Mouse (Mus musculus) right cerebral cortex, postnatal 10 days (tissue): Measurements from ENCODE around the gene Lmntd1.

Source experiments
- DNase-seq, 2 experiments: peaks; one replicate each; pipeline ENCODE4 v3.0.0; 2021; ENCODE audit warnings: low spot score in 2 of 2

The Lmntd1 gene

DNA sequence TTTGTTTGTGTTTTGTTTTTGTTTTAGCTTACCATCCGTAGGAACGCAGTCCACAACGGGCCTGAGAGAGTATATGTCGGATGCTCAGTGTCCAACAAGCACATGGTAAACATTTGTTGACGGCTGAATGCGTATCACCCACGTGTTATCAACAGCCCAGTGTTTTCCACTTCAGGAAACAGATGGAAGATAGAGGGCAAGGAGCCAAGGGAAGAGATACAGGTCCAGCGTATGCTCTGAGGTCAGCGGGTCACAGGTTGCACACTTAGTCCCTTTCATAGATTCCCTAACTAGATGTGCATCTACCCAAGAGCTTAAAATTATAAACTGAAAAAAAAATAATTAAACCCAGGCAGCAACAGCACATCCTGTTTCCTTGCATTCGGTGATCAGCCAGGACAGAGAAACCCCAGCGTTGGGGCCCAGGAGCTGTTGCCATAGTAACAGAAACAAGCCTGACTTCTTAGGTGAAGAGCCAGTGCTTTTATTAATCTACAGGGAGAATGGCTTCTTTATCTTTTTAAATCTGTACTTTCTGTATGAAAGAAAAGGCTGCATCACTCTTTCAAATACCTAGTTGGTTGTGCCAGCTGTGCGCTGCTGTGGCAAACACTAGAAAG is 128.0 kb downstream of the Lmntd1 start:
- no peak for DNase-seq

DNA sequence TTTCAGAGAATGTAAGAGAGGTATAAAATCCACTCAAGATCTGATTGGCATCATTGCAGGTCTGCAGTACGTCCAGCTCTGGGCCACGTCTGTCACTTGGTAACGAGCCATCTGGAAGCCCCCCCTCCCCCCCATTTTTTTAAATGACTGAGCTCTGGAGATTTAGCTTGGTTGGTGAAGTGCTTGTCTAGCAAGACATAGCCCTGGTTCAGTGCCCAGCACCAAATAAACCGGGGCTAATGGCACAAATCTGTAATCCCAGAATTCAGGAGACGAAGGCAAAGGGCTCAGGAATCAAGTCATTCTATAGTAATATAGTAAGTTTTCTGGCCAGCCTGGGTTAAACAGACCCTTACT is 130.8 kb downstream of the Lmntd1 start:
- DNase-seq: no peak

DNA sequence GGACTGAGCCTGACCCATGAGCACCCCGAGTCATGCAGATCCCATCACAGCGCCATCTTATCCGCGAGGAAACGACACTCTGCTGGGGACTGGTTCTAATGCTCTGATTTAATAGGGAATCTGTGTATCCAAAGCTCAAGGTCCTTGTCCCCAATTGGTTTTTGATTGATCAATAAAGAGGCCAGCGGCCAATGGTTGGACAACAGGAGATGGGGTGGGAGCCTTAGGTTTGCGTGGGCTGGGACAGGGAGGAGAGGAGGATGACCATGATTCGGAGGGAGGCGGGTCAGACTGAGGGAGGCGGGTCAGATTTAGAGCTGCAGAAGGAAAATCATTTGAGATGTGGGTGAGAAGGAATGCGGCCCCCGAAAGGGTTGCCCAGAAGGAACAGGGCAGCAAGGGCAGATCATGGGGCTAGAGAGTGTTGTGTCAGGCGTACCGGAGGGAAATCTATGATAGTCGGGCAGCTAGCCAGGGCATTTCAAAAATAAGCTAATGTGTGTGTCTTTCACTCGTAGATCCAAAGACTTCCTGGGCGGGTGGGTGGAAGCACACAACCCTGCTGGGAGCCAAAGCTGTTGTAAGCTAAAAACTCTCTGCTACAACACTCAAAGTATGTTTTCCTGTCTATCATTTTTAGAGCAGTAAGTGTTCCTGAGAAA is 131.3 kb downstream of the Lmntd1 start:
- DNase-seq: peak in 1 of 2 experiments; percentile 39

DNA sequence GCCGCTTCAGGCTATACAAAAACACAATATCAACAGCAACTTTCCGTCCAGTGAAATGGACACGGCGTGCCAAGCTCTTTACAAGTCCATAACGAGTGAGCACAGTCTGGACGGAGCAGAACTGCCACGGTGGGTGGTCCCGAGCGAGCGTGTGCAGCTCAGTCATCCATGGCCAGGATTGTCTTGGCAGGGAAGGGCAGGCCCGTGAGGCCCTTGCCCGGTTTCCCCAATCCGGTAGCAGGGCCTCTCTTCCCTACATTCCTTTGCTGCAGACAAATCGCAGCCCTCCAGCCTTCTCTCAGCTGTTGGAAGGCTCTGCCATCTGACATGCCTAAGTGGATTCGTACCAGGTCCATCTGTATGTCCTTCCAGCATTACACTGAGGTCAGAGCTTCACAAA is 132.2 kb downstream of the Lmntd1 start:
- peak; percentile 33 to 41 for DNase-seq

DNA sequence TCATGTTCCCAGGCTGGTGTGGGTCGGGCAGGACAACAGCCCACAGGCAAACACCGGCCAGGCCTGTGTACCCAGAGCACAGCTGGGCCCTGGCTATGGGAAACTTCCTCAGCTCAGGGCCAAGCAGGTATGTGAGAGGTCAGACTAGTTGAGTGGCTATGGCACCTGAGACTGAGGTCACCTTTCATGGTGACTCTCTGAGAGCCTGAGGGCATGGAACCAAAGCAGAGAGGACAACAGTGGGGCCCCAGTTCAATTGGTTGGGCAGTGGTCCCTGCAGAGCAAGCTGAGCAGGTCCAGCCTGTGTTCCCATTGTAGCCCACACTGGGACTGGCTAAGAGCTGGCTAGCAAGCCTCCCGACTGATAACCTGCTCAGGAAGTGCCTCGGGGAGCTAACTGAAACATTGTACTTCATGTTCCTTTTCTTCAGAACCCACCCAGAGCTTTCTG is 135.3 kb downstream of the Lmntd1 start:
- no peak for DNase-seq

DNA sequence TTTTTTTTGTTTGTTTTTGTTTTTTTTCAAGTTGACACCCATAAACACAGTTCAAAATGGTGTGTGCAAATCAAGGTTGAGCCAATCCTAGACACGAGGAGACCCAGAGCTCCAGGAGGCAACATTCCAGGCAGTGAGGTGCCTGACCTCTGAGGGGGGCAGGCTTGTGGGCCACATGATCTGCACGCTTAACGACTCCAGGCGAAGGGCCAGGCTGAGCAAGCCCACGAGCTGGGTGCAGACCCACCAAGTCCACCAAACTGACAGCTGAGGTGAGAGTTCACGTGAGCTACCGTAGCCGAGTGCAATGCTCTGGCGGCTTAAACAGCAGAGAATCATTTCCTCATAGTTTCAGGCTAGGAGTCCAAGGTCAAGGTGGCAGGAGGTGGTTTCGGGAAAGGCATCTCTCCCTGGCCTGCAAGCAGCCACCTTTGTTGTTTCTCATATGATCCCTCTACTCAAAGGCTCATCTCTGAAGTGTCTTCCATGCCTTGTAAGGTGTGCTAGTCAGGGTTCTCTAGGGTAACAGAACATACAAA is 136.7 kb downstream of the Lmntd1 start:
- no peak for DNase-seq

DNA sequence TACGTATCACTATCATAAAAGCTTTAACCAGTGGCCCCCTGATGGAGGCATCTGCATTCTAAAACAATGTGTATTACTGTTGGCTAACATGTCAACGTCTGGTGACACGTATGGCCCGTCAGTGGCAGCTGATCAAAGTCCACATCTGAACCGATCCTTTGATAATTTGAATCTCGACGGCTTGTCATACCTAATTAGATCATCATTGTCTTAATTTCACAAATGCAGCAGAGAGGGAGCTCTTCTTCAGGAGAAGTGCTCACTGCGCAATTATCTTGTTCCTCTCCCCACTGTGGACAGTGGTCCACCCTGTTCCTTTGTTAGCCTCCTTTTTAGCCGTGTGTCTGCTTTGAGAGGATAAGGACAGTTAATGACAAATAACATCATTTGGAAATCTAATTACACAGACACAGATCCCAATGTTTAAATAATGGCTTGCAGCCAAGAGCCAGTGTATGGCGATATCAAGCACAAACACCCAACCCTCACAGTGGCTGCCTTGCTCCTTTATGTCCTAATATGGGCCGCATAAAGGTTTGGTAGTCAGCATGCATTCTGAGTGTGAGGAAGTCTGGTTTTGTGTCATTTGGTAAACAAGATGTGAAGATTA is 142.4 kb downstream of the Lmntd1 start:
- no peak for DNase-seq

DNA sequence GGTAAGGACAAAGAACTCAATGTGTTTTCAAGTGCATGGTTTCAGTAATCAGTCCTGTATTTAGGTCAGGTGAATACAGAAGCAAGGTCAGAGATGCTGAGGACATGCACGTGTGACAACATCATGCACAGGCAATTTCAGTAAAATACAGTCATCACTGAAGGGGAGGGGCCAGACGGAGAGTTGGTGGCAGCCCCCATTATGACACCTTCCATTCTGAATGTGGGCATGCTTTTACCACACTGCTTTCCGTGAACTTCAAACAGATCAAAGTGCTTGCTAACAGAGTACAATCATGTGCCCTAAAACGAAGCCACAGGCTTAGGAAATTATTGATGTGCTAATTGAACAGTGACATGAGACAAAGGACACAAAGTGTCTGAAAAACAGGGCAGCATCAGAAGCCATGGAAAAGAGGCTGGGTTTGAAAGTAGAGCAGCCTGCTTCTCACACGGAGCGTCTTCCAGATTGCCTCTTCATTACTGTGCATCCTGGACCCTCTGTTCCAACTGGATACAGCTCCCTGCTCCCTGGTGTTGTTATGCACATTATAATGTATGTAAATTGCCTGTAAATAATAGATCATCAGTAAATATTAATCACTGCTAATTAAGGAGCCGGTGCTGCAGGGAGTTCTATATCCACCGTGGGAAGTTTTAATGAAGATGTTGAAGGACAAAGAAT is 144.7 kb downstream of the Lmntd1 start:
- DNase-seq: no peak

DNA sequence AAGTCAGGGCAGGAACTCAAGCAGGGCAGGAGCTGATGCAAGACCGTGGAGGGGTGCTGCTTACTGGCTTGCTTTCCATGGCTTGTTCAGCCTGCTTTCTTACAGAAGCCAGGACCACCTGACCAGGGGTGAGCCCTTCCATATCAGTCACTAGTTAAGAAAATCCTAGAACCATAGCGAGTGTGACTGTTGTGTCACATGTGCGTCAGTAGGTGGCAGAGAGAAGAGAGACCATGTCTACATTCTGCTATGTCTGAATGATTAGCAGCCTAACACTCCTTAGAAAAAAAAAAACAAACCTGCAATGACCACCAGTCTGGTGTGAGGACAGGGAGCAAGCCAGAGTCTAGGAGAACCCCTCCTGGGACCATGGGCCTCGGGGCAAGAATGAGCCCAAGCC is 150.1 kb downstream of the Lmntd1 start:
- no peak for DNase-seq

DNA sequence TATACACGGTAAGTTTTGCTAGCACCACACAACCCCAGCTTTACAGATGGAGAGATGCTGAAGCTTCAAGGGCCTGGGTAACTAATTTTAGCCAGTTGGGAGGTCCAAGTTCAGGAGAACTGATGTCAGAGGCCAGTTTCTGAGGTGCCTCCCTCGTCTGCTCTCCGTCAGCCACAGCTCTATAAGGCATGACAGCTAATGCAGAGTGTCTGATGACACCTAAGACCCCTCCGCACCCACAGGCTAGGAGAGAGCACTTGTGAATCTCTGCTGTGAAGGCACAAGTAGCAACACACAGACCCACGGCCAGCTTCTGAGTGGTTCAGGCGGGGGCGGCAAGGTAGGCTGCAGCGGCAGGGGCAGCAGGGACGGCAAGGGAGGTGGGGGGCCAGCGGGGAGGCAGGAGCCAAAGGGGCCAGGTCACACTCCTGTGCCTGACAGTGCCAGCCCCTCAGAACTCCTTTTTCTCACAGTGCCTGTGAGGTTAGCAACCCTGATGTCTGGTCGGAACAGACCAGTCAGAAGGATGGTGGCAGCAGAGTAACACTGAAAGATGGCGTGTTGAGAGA is 151.4 kb downstream of the Lmntd1 start:
- DNase-seq: no peak

DNA sequence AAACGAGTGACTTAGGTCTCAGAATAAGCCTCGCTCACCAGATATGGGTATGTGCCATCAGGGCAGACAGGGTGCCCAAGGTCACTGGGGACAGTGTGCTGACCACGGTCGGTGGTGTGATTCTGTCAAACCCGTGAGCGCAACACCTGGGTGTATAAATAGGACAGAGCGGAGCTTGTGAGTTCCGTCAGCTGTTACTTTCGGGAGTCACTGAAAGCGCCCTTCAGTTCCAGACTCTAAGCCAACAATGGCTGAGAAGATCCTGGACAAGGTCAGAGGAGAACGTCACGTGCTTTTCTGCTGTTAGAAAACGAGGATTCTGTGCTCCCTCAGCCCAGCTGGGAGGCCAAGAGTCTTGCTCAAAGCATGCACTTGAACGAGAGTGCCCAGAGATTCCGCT is 157.1 kb downstream of the Lmntd1 start:
- DNase-seq: no peak

DNA sequence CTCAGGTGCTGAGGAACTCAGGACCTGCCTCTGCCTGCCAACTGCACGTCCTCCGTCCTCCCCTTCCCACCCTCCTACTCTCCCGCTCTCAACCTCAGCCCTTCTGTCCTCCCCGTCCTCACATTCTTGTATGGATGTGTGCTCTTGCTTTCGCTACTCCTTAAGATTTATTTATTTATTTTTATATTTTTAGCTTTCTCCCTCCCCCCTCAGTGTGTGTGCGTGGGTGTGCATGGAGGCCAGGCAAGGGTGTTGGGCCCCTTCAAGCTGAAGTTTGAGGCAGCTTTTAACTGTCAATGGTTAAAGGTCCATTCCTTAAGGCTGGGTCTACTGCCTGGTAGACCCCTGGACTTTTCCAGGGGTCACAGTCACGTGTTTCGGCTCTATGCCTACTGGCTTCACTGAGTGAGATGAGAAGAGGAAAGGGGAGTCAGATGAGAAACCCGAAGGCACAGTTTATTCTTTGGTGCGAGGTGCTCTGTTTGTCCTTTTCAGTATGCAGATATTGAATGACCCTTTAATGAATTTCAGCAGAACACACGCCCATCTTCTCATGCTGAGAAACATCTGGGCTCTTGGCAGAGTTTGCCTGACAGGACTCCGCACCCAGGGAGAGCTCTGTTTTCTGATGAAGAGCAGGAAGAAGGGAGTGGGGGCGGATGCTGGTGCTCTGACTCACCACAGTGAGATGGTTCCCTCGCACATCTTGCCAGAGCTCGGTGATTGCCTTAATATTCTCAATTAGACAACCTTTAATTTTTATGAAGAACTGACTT is 163.3 kb downstream of the Lmntd1 start:
- DNase-seq: peak; percentile 35 to 40

DNA sequence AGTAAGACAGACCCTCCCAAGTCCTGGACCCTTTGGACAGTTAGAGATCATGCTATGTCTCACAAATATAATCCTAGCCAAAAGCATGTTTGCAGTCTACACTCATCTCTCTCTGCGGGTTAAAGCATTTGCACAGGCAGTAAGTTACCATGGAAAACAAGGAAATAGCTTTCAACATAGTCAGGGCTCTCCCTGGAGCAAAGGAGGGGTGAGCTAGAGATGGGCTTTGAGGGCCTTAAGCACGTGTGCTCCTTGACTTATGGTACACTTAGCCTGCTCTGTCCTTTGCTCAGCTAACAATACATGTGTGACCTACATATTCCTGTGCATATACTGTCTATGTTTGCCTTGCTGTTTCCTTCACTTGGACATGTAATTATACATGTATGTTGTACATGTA is 165.8 kb downstream of the Lmntd1 start:
- DNase-seq: no peak

DNA sequence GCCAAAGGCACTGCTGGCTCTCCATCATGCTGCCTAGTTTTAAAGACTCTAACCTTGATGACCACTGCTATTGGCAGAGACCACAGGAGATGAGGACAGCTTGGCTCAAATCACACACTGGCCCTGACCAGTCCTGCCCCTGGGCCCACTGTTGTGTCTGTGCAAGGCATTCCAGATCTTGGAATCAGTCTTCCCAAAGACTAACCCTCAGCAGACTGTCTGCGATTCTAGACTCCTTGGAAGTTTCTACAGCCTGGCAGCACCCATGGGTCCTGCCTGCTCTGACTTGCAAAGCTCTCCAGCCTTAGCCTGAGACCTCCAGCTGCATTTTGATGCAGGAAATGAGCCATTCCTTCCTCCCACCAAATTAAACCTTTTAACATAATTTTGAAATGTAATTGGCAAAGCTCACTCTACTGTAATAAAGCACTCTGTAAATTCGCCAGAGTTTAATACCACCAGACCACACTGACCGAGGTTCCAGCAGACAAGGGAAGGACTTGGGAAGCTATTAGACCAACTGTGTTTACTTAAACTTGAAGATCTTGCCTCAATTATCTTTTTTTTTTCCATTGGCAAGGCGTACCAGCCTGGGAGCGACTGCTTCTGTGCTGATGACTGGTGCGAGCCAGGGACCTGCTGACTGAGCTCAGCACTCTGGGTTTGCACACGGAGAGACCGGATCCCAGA is 168.2 kb downstream of the Lmntd1 start:
- no peak for DNase-seq

DNA sequence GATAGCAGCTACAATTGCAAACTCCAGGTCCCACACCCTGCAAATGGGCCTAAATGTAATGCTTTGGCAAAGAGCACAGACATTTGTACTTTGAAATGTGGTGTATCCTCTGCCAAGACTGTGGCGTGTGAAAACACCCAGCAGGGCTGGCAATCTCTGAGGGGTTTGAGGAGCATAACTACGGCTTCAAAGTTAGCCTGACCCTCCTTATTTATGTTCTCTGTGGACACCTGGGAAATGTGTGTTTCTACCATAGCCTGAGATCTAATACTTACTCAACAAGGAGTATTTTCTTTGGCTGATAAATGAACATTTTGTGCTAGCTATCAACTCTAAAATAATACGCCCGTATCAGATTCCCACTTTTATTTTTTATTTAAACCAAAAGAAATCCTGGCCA is 168.7 kb downstream of the Lmntd1 start:
- DNase-seq: no peak

DNA sequence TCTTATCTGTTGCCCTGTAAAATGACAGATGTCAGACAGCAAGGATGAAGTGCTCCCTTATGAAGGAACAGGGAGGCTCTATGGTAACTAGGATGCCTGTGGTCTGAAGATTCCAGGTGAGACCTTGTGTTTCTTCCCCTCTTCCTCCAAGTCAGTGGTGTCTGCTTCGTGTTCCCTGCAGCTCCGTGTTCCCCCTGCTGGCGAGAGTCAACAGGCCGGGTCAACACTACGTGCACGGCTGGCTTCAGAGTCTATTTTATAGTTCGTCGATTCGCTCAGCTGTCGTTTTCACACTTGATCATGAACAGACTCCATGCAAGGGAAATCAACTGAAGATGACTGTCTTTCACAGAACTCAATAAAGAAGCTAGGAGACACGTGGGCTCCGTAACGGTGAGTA is 171.3 kb downstream of the Lmntd1 start:
- DNase-seq: peak in 1 of 2 experiments; percentile 42

DNA sequence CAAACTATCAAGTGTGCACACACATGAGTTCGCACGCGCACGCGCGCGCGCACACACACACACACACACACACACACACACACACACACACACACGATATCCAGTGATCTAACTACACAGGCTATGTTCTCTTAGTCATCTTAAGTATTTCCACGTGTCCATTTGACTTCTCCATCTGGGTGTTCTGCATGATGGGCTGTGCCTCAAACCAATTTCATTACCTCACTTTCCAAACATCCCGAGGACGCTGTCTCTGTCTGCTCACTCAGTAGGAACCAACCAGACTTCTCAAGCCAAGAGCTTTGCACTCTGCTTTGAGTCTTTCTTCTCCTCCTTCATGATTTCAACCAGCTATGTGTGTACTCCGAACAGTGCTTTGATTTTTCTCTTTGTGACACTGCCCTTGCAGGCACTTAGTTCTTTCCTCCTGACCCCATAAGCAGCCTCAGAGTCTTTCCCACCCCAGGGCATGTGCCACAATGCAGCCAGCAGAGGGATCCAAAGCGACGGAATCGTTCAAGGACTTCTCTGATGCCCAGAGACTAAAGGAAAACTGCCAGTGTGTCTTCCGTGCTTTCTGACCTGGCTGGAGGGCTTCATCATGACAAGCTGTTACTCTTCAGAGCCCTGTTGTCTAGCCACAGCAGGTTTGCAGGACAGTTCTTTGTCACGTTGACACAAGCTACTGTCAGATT is 172.6 kb downstream of the Lmntd1 start:
- DNase-seq: peak in 1 of 2 experiments; percentile 49

DNA sequence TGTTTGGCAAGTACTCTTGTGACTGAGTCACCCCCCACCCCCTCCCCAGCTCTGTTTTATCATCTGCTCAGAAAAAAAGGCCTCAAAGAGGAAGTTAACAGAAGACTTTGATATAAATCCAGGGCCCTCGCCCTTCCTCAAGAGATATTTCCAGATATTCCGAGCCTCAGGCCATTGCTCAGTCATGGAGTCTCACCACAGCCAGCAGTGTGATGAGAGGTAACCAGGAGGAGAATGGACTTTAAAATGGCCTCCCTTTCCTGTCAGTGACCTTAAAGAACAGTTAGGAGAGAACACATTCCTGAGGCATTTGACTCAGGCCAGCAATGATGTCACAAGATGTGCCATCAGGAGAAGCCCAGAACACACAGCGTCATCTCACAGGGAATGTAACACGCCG is 175.3 kb downstream of the Lmntd1 start:
- DNase-seq: no peak

DNA sequence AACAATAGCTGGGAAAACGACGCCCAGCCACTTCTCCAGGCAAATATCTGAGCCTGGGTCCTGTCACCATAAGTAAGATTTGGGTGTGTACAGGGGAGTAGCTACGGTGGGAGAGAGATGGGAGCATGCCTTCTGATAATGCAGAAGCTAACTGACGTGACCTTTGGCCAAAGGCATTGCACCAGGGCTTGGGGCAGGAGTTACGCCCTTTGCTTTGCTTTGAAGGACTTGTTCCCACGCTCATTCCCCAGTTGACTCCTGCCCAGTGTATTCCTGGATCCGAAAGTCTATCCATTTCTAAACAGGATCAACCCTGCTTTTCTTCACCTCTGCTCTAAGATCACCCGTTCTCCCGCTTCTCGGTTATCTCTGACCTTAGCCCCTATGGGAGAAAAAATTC is 178.4 kb downstream of the Lmntd1 start:
- DNase-seq: no peak

DNA sequence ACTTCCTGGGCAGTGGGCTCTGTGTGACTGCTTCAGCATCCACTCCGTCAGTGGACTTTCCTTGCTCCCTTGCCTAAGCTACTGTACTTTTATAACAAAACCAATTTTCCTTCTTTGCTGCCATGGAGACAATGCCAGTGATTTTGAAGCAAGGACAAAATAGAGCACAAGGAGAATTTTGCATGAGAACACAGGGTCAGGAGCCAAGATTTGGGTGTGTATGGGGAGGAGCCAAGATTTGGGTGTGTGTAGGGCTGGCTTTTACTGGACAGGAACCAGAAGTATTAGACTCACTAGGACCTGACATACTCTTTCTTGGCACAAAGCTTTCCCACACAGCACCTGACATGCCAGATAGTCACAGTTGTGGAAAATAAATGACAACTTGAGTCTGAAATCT is 179.0 kb downstream of the Lmntd1 start:
- DNase-seq: no peak
